Mouse (Mus musculus) v-Abl transformed pro-B cells (cell line): ENCODE data around the gene Cyp2d11.
"Not testable (repeated sequence)": the region's sequence is repeated elsewhere in the genome, so short reads cannot be mapped to it uniquely, and the experiment has no call there.

Source experiments
- in situ Hi-C, 2 experiments: fragments of 400-800 bp; cut with MboI; formaldehyde crosslinking; loops; one replicate each; pipeline ENCODE4 v1.15.1; 2025; ENCODE audit not compliant: unreplicated experiment in 2 of 2

The Cyp2d11 gene

GRCm38 (mm10) chr15:82380714-82381062 is 13.1 kb downstream of the Cyp2d11 start:
- in situ Hi-C loops: no loop called here

GRCm38 (mm10) chr15:82379871-82380713 is 13.7 kb downstream of the Cyp2d11 start, which contains the start of gene Cyp2d22:
TSS of gene Cyp2d22 (minus strand) at chr15:82380260.
- in situ Hi-C loops: no loop called here

DNA sequence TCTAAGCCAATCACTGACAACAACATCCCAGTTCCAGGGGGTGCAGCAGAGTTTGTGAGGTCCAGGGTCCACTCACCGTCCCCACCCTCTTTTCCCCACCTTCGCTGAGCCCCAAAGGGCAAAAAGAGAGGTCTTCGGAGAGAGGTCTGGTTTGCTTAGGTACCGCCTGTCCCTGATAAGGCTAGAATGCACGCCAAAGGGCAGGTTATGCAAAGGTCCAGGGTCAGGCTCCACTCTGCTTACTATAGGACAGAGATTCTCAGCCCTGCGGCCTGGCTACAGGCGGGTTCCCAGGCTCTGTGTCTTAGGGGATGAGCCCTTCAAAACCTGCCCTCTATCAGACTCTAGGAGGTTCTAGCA is 14.3 kb downstream of the Cyp2d11 start:
- in situ Hi-C loops: no loop called here

DNA sequence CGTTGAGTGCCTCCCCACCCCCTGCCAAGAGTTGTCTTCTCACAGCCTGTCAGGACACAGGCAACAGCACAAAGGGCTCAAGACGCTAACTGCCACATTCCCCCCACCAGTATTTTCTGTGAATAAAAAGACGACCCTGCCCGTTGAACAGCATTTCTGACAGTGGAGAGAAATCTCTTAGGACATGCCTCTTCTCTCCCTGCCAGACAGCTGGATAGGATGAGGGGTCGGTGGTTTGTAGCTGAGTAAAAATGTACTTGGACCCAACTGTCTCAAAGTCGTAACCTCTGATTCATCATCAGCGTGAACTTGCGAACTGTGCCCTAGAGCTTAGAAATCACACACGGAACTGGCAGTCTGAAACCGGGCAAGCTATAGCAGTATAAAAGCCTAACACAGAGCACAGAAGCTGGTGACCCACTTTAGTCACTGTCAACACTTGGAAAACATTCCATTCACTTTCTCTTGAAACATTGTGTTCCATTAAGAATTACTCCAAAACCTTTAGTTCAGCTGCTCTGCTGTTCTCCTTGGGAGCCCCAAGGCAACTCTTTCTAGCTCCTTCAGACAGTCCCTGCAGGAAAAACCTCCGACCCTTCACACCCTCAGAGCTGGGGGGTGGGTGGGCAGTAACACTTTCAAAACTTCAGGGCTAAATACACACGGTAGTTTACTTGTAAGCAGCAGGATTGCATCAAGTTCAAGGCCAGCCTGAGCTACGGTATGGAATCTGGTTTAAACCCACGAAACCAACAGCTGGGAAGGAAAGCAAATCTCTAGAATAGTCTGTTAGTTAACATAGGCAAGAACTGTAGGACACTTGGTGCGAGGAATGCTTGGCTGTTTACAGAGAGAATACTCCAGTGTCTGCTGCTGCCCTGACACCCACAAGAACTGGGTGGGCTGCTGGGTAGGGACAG is 15.3 kb downstream of the Cyp2d11 start:
- in situ Hi-C loops: no loop called here

DNA sequence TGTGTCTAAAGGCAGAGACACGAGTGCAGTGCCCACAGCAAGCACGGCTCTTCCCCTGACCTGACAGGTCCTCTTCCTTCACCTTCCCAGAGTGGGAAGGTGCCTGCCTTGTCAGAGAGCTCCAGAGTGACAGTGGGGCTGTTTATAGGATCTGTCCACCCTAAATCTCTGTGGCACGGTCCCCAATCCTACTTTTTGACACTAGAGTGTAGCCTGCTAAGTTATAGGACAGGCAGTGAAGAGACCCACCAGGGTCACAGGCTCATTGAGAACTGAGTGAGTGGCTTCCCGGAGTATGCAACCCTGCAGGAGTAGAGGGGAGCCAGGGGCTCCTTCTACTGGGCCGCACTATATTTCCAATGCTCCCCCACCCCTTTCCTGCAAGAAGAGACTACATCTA is 16.1 kb downstream of the Cyp2d11 start:
- in situ Hi-C loops: no loop called here

DNA sequence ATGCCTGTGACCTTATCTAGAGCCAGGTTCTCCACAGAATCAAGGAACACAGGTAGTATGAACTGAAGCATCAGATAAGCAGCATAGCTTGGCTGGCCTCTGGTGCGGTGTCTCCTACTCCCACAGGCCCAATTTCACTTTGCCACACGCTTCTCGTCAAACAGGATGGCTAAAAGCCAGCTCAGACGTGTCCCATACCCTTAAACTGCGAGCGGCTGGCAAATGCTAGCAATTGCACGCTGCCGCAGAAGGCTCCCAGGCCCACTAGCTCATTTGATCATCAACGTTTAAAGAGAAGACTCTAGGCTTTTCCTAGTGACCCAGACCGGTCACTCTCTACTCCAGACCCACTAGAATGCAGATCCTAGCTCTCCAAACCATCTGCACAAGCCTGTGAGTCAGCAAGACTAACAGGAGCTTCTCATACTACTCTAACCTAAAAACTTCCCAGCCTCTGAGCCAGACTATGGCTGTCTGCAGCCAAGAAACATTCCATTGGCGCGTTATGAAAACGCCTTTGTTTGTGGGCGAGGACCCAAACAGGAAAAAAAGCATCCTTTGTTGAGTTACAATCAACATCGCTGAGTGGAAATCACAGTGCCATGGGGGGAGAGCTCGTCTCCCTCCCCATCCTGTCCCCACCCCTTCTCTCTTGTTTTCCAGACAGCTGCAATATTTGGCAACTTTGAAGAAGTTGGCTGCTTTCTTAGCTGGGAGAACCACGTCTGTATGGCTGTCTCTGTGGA is 17.3 kb downstream of the Cyp2d11 start:
- in situ Hi-C loops: no loop called here

GRCm38 (mm10) chr15:82375855-82376254 is 18.0 kb downstream of the Cyp2d11 start:
- in situ Hi-C loops: no loop called here

- in situ Hi-C loops: no loop called here
Measured at GRCm38 (mm10) chr15:82374437-82374836, 19.4 kb downstream of the Cyp2d11 start.

DNA sequence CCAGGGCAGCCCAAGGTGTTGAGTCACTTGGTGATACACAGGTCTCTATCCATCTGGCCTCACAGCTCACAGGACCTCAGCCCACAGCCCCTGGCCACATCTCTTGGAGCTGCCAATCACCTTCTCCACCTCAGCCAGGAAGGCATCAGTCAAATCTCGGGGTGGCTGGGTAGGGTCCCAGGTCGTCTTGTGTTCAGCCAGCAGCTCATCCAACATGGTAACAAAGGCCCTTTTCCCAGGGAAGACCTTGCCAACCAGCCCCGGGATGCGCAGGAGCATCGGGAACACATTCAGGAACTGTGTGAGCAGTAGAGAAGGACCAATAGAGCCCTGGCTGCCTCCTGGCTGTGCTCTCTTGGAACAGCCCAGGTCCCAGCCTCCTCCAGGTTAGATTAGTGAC is 20.8 kb downstream of the Cyp2d11 start:
- in situ Hi-C loops: no loop called here

DNA sequence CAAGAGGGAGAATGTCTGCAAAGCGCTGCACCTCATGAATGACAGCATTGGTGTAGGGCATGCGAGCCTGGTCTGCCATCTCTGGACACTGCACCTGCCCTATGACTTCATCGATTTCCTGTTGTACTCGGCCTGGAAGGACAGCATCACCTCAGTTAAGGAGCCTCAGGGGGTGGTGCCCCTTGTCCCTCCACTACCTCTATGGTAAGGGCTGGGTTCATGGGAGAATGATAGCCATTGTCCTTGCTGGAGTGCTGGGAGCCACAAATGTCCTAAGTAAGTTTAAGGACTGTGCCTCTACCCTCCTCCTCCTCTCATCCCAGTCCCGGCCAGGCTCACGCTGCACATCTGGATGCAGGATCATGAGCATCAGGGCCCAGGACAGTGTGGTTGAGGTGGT is 21.4 kb downstream of the Cyp2d11 start:
- in situ Hi-C loops: no loop called here

DNA sequence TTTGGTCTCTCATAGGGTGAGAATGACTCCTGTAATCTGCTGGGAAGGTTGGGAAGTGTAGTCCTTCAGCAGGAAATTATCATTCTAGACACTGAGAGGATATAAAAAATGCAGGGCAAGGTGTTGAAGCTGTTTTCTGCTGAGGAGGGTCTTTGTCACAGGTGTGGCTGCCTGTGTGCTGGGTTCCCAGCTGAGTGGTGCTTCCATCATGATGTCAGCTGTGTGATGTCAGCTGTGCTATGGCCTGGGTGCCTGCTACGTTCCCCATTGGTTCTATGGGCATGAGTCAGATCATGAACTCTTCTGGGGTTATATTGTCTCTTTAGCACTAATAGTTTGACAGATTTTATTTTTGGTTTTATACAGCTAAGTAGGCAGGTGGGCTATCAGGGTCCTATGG is 25.0 kb downstream of the Cyp2d11 start:
- in situ Hi-C loops: no loop called here

- in situ Hi-C loops: no loop called here
Measured at GRCm38 (mm10) chr15:82368146-82368545, 25.7 kb downstream of the Cyp2d11 start.

GRCm38 (mm10) chr15:82364561-82364960 is 29.3 kb downstream of the Cyp2d11 start:
- in situ Hi-C loops: not testable (repeated sequence)

DNA sequence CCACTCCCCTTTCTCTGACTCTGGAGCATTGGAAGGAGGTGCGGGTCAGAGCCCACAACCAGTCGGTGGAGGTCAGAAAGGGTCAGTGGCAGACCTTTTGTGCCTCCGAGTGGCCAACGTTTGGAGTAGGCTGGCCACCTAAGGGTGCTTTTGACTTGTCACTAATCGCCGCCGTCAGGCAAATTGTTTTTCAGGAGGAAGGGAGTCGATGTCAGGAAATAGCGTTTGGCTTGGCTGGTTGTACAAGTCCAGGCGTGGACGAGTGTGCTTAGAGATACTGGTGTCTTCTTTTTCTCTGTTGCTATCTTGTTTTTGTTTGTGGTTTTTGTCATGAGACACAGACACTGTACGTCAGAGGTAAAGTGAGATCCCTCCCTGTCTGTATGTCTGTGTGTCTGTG is 30.0 kb downstream of the Cyp2d11 start:
- in situ Hi-C loops: not testable (repeated sequence)

DNA sequence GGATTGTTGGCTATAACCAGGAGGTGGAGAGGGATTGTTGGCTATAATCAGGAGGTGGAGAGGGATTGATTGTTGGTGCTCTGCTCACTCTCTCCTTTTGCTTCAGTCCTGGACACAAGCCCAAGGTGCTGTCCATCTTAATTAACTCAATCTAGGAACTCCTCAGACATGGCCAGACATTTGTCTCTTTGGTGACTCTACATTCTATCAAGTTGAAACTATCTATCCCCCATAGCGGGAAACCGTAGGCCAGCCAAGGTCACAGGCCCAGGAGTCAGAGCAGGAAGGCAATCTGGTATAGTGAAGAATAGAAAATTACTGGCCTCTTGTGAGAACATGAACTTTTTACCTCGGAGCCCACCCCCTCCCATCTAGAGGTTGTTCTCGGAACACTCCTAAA is 31.6 kb downstream of the Cyp2d11 start:
- in situ Hi-C loops: no loop called here

DNA sequence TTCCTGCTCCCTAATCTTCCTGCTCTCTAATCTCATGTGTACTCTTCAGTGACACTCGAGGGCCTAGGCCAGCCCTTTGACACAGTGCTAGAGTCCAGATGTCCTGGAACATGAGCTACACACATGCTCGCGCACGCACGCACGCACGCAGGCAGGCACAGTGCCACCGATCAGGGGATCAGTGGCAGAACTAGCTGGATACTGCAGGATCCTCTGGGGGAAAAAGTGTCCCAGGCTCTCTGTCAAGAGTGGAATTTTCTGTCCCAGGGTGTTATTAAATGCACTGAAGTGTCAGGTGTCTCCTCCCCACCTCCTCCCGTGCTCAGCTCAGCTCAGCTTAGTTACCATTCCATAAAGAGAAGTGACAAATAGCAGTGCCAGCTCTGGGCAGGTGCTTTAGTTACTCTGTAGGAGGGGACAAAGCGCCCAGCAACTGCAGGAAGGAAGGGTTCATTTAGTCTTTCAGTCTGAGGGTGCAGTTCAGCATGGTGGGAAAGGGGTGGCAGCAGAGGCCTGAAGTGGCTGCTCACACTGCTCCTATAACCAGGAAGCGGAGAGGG is 32.3 kb downstream of the Cyp2d11 start:
- in situ Hi-C loops: no loop called here

DNA sequence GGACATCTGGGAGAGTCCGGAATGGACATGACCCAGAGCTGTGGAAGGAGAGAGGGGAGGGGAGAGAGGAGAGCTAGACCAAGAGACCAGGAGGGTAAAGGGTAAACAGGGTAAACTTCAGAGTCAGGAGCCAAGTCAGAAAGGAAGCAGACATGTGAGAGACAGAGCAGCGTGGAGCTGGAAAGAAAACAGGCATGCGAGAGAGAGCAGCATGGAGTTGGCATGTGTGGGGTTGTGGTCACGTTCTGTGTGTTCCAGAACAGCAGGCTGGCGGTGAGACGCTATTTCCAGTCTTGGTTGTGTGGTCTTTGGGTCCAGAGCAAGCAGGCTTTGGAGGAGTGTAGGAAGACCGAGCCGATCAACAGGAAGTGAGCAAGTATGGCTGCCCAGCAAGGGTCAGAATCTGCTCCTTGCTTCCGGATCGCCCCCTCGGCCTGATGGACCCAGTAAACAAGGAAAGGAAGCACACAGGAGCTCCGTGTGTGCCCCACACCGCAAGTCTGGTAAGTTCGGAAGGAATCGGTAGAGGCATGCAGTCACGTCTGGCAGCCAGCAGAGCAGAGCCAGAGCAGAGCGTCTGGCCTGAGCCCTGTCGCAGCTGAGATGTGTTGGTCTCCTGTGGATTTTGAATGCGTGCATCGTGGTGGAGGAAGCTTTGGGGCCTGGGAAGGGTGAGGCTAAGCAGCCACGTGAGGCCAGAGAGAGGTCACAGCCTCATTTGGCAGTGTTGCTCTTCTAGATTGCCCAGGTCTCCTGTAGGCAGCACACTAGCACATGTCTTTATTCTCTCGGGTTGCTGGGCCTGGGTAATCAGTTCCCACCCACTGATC is 35.2 kb downstream of the Cyp2d11 start:
- in situ Hi-C loops: no loop called here

GRCm38 (mm10) chr15:82354126-82354945 is 39.5 kb downstream of the Cyp2d11 start, which contains the start of gene Ndufa6:
TSS of gene Ndufa6 (minus strand) at chr15:82354322.
- in situ Hi-C loops: no loop called here

DNA sequence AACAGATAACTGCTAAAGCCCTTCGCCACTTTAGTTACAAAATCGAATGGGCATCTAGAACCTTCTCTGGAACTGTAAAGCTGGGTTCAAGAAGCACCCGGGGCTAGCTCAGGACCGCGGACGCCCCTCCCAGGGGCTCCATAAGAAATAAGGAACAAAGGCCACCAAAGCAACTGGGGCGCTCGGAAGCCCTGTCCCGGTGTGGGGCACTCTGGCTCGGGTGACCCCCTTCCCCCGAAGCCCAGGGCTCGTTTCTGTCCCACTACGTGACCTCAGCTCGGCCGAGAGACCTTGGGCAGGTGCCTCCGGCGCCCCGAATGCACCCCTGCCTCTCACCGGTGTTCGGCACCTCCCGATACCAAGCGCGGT is 40.1 kb downstream of the Cyp2d11 start:
- in situ Hi-C loops: no loop called here
